Mouse (Mus musculus): ENCODE measurements at regions not wholly inside any gene's neighbourhood (a gene's known extent, or its start where the extent isn't known, plus 50 kb on each side); places are given as distances from the start of the nearest gene placed in this dataset.

GRCm38 (mm10) chr1:64322197-64322596 lies 200.1 kb upstream of the Klf7 start:
- TF ChIP-seq CTCF (IDR thresholded peaks at IDR 0.05; ENCODE audit: insufficient read depth, low read depth, low read length) (no peak), POLR2A (IDR thresholded peaks at IDR 0.05; ENCODE audit: insufficient read depth, low read depth, low read length) (no peak)
